Mouse (Mus musculus) bone marrow macrophage, adult 2 months (primary cell): ENCODE results near the gene A130010J15Rik.

Source experiments
- CTCF ChIP-seq: IDR thresholded peaks from 2 replicates; pipeline ENCODE4 v1.5.1; 2012; ENCODE audit warnings: low read depth, mild to moderate bottlenecking, low read length, moderate library complexity
- POLR2A ChIP-seq: IDR thresholded peaks from 2 replicates; pipeline ENCODE4 v1.6.1; 2012; ENCODE audit warnings: mild to moderate bottlenecking, low read depth, low read length, borderline replicate concordance

GRCm38 (mm10) chr1:193129786-193130455 lies 37.9 kb upstream of the A130010J15Rik start, which contains the start of gene Diexf:
- peak; percentile 56 for TF ChIP-seq CTCF
- TF ChIP-seq POLR2A: no peak
